Mouse (Mus musculus) kidney, postnatal 0 days (tissue): ENCODE data around the gene Gm20388. TPM values are rescaled to one million over a fixed set of nuclear protein-coding genes. Genes with fewer than 3 reads are reported as not detected.

Source experiments
- ATAC-seq: fragments of 200-750 bp; cut with Nextera tagmentation; replicated peaks from 2 replicates; pipeline ENCODE4 v1.8.0; 2017; ENCODE audit warnings: low read depth, moderate number of reproducible peaks, moderate TSS enrichment, moderate library complexity; ENCODE audit not compliant: low FRiP score
- DNase-seq: peaks from one replicate; pipeline ENCODE4 v3.0.0-alpha.2; 2016; ENCODE audit warnings: low spot score
- H3K27ac ChIP-seq: fragments of 300-500 bp; sonication (generic); 2 replicates; pipeline ENCODE4 v1.5.1; 2014; ENCODE audit warnings: mild to moderate bottlenecking
- H3K27me3 ChIP-seq: fragments of 300-500 bp; sonication (generic); 2 replicates; pipeline ENCODE4 v1.6.1; 2014; ENCODE audit warnings: low read length, mixed read lengths; ENCODE audit not compliant: insufficient read depth
- H3K36me3 ChIP-seq: fragments of 300-500 bp; sonication (generic); 2 replicates; pipeline ENCODE4 v1.6.1; 2014; ENCODE audit warnings: low read length, mixed read lengths; ENCODE audit not compliant: insufficient read depth
- H3K4me1 ChIP-seq: fragments of 300-500 bp; sonication (generic); replicated peaks from 2 replicates; pipeline ENCODE4 v1.6.1; 2014; ENCODE audit warnings: antibody characterized with exemption, low read length, mixed read lengths; ENCODE audit not compliant: insufficient read depth
- H3K4me2 ChIP-seq: fragments of 300-500 bp; sonication (generic); 2 replicates; pipeline ENCODE4 v1.6.1; 2014; ENCODE audit warnings: mild to moderate bottlenecking, low read length, moderate library complexity, mixed read lengths
- H3K4me3 ChIP-seq: fragments of 300-500 bp; sonication (generic); replicated peaks from 2 replicates; pipeline ENCODE4 v1.5.1; 2014; ENCODE audit warnings: low read depth, low read length
- H3K9ac ChIP-seq: fragments of 300-500 bp; sonication (generic); 2 replicates; pipeline ENCODE4 v1.6.1; 2014; ENCODE audit warnings: low read depth, low read length
- H3K9me3 ChIP-seq: fragments of 300-500 bp; sonication (generic); replicated peaks from 2 replicates; pipeline ENCODE4 v1.6.1; 2016; ENCODE audit warnings: low read length, inconsistent platforms, mixed read lengths
- CTCF ChIP-seq: IDR thresholded peaks from 2 replicates; pipeline ENCODE4 v1.5.1; 2016; ENCODE audit warnings: antibody characterized with exemption, low read depth, mild to moderate bottlenecking, moderate library complexity
- WGBS: fragments of 180-500 bp; shearing (Covaris S2); extraction: QIAGEN DNeasy Blood & Tissue Kit; methylation state at CpG from one replicate; pipeline ENCODE4 v1.1.7; 2014; 5-methylcytosine and 5-hydroxymethylcytosine counted together
- polyA plus RNA-seq: library from polyadenylated mRNA; unstranded; fragments of >200 nt; fragmentation: Nextera tagmentation; extraction: Ambion mirVana; gene quantifications from 2 replicates; pipeline ENCODE4 v1.2.1, GENCODE M21; 2015

Gm20388 gene
- polyA plus RNA-seq, 1 experiment from 2014 or later, result not detected

- no peak for TF ChIP-seq CTCF
- peaks cover 21% of the 10 kb centered on the region; the same call in 1 of the 2 replicates for H3K4me1 ChIP-seq
- no peak; the same call in 1 of the 2 replicates for ATAC-seq
- H3K36me3 ChIP-seq, result peaks cover 32% of the 10 kb centered on the region
- no peaks in the 10 kb centered on the region for H3K27me3 ChIP-seq
- H3K27ac ChIP-seq, result peak within 1 kb of the TSS; percentile 90
- DNase-seq, result peak; percentile 11
- no peaks in the 10 kb centered on the region for H3K9me3 ChIP-seq
- 0% methylated on average over 37 of the region's 51 CpGs for WGBS
- peak within 1 kb of the TSS; percentile 96 for H3K9ac ChIP-seq
- H3K4me3 ChIP-seq, result peak within 1 kb of the TSS; percentile 88
- H3K4me2 ChIP-seq, result peak within 1 kb of the TSS; percentile 92
Measured at GRCm38 (mm10) chr8:120668374-120668905, 757.8 kb downstream of the Gm20388 start, which contains the start of gene Emc8. TSS of gene Emc8 (minus strand) at chr8:120668573.

DNA sequence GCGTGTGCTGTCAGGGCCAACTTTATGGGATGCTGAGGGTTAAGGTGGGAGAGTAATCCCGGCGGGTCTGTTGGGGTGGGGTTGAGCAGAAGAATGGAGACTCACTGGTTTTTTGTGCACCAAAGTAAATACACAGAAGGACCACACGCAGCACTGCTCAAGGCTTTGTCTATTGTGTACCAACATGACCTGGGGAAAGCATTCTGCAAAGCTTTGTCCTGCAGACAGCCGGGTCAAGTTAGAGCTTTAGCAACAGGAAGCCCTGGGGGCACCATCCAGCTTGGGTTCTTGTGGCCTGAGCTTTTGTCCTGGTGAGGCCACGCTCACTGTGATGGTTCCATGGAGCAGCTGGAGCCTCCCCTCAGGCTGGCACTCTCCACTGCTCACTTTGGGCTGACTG, 761.1 kb downstream of the Gm20388 start:
- WGBS, result 73% methylated on average over 6 of the region's 6 CpGs
- Histone ChIP-seq H3K4me3 (no peak overlapping the region), H3K36me3 (peaks cover 38% of the 10 kb centered on the region), H3K27me3 (no peaks in the 10 kb centered on the region), H3K27ac (no peak overlapping the region), H3K4me2 (no peak overlapping the region), H3K9ac (no peak overlapping the region), H3K9me3 (no peaks in the 10 kb centered on the region), H3K4me1 (peaks cover 2% of the 10 kb centered on the region; the same call in 1 of the 2 replicates)
- no peak for TF ChIP-seq CTCF
- DNase-seq (no peak), ATAC-seq (no peak)

DNA sequence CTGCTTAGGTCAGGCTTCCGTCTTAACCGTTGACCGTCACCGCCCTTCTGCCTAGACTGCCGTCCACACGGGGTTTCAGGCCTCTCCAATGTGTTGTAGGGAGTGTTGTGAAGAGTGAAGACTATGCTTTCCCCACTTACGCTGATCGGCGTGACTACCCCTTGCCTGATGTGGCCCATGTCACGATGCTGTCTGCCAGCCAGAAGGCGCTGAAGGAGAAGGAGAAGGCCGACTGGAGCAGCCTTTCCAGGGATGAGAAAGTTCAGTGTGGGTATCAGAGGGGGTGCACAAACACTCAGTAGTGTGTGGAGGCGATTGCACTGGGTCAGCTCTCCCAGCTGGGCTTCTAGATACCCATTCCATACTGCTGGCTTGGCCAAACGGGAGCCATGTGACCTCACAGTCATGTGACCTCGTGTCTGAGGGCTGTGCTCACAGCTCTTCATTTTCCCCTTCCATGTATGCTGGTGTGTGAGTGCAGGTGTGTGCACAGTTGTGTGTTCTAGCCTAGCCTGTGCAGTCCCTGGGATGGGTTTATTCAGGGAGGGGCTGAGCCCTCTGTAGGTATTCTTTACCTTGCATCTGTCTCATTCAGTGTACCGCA, 762.1 kb downstream of the Gm20388 start:
- H3K9me3 ChIP-seq, result no peaks in the 10 kb centered on the region
- no peaks in the 10 kb centered on the region for H3K4me1 ChIP-seq
- H3K4me2 ChIP-seq, result no peak overlapping the region
- 90% methylated on average over 16 of the region's 16 CpGs for WGBS
- DNase-seq, result no peak
- no peak overlapping the region for H3K4me3 ChIP-seq
- H3K36me3 ChIP-seq, result peaks cover 38% of the 10 kb centered on the region
- H3K27me3 ChIP-seq, result no peaks in the 10 kb centered on the region
- TF ChIP-seq CTCF, result no peak
- H3K27ac ChIP-seq, result no peak overlapping the region
- no peak for ATAC-seq
- no peak overlapping the region for H3K9ac ChIP-seq

- no peaks in the 10 kb centered on the region for H3K9me3 ChIP-seq
- H3K4me1 ChIP-seq, result no peaks in the 10 kb centered on the region
- H3K36me3 ChIP-seq, result peaks cover 38% of the 10 kb centered on the region
- 97% methylated on average over 7 of the region's 7 CpGs for WGBS
- no peak overlapping the region for H3K4me2 ChIP-seq
- no peak overlapping the region for H3K27ac ChIP-seq
- ATAC-seq, result no peak
- no peak for DNase-seq
- H3K4me3 ChIP-seq, result no peak overlapping the region
- no peak for TF ChIP-seq CTCF
- H3K9ac ChIP-seq, result no peak overlapping the region
- H3K27me3 ChIP-seq, result no peaks in the 10 kb centered on the region
Measured at GRCm38 (mm10) chr8:120673298-120673697, 762.7 kb downstream of the Gm20388 start.

DNA sequence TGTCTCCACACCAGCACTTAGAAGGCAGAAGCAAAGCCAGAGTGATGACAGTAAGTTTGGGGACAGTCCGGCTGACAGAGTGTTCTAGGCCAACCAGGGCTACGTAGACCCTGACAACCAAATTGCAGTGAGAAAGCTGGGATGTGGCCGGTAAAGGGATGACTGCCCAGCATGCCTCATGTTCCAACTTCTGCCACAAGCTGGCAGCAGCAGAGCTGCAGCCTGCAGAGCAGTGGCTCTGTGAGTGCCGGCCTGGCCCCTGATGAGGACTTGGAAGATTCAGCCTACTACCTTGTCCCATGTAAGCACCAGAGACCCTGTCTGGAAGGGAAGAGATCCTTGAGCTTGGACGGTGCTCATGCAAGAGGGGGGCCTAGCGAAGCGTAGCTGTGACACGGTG, 765.1 kb downstream of the Gm20388 start:
- Histone ChIP-seq H3K4me1 (no peaks in the 10 kb centered on the region), H3K36me3 (peaks cover 29% of the 10 kb centered on the region), H3K4me3 (no peak overlapping the region), H3K9ac (no peak overlapping the region), H3K4me2 (no peak overlapping the region), H3K9me3 (no peaks in the 10 kb centered on the region), H3K27me3 (no peaks in the 10 kb centered on the region), H3K27ac (no peak overlapping the region)
- TF ChIP-seq CTCF, result peak; percentile 36; the same call in 1 of the 2 replicates
- no peak for DNase-seq
- WGBS, result 66% methylated on average over 8 of the region's 8 CpGs
- ATAC-seq, result no peak

- 12% methylated on average over 10 of the region's 10 CpGs for WGBS
- Histone ChIP-seq H3K36me3 (peaks cover 6% of the 10 kb centered on the region), H3K27me3 (no peaks in the 10 kb centered on the region), H3K9me3 (no peaks in the 10 kb centered on the region), H3K9ac (no peak overlapping the region), H3K4me1 (no peaks in the 10 kb centered on the region), H3K4me3 (no peak overlapping the region), H3K27ac (no peak overlapping the region), H3K4me2 (no peak overlapping the region)
- DNase-seq, result peak; percentile 91
- peak; percentile 93 for TF ChIP-seq CTCF
- ATAC-seq, result peak; percentile 58; the same call in 1 of the 2 replicates
Measured at GRCm38 (mm10) chr8:120678447-120678846, 767.8 kb downstream of the Gm20388 start.
